Mouse (Mus musculus) layer of hippocampus, adult 11-12 months (tissue): ENCODE results near the gene Lamc3.

Source experiments
- DNase-seq: peaks from one replicate; pipeline ENCODE4 v3.0.0; 2022; ENCODE audit warnings: low spot score

Lamc3 gene

DNA sequence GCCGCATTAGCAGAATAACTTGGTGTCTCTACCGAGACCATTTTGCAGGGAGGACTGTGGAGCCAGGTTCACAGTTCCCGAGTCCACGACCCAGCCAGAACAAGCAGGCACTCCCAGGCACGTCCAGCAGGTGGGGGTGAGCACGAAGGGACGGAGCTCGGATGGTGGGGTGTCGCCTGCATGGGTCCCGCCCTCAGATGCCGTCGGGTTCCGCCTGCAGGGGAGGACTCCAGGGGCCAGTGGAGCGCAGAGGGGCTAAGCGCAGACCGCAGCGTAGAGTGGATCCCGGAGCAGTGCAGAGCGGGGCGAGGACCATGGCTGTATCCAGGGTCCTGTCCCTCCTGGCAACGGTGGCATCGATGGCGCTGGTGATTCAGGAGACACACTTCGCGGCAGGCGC is at the start of gene Lamc3:
Gene Lamc3 (plus strand): TSS at position 262 of the 400 bp plus-strand sequence.
- no peak for DNase-seq

DNA sequence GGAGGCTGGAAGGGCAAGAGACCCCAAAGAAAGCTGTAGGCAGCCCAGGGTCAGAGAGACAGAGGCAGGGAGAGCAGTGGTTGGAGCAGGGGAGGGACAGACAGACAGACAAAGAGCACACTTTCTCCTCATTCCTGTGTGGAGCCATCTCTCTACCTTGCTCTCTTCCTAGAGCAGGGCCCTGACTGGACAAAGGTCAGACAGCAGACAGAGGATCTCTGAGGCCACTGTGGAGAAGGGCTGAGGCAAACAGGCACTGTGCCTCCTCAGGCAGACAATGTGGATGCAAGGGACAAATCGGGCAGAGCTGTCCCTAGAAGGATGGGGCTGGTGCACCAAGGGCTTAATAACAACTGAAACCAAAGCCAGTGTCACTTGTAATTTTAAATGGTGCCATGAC is 48.2 kb upstream of the Lamc3 start:
- no peak for DNase-seq

DNA sequence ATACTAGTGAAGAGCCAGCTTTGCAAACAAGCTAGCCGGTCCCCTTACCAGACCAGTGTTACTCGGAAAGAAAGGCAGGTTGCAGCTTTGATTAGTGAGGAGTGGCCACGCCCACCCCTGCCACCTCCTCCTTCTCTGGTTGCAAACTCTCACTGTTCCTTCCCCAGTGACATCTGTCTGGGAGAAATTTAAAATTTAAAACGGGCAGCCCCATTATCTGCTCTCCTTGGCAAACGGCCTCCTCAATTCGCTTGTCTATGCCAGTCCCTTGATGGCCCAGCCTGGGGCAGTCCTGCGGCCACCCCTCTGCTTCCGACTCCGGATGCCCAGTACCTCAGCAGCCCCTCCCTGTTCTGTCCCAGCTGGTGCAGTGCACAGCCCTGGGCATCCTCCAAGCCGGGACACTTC is 42.4 kb upstream of the Lamc3 start:
- no peak for DNase-seq

DNA sequence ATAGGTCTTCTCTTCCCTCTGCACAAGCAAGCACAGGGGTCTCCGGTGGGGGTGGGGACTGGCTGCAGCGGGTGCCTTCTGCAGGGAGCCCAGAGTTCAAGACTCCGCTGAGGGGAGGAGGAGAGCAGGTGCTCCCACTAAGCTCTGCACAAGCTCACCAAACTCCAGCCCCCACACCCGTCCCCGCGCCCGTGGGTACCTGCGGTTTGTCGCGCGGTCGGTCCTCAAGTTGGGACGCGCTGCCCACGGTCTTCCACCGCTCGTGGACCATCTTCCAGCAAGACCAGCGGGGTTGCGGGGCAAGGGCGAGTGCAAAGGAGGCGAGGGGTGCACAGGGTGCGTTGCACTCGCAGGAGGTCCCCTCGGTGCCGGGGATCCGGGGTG is 41.6 kb upstream of the Lamc3 start:
- DNase-seq, result no peak

DNA sequence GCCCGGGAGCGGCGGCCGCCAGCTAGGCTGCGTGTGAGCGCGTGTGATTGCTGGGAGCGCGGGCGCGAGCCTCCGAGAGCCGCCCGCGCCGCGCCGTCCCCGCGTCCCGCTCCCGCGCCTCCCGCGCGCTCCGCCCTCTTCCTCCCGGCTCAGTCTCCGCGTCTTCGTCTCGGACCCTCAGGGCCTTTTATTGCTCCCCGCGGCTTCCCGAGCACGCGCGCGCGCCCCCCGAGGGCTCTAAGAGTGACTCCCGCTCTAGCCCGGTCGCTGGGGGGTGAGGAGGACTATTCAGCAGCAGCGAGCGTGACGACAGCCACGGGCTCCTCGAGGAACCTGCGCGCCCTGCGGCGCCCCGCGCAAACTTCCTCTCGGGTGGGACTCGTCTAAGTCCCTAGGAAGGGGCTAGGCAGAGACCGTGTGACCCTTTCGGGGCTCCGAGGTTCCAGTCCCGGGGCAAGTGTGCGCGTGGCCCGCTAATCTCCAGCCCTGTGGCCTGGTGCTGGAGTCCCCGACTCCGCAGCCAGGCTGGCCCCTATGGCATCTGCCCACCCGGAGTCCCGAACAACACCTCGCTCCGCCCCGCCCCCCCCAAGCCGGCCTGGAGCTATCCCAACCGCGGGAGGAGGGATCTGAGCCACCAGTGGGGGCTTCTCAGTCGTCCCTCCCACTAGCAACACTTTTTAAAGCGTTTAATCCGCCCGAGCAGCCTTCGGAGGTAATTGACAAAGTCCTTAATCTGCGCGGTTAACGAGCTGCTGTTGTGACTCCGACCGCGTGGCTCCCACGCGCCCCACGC is 41.0 kb upstream of the Lamc3 start, which contains the start of gene Fibcd1:
Gene Fibcd1 (minus strand): TSS at position 110 of the 796 bp plus-strand sequence.
- DNase-seq, result no peak

DNA sequence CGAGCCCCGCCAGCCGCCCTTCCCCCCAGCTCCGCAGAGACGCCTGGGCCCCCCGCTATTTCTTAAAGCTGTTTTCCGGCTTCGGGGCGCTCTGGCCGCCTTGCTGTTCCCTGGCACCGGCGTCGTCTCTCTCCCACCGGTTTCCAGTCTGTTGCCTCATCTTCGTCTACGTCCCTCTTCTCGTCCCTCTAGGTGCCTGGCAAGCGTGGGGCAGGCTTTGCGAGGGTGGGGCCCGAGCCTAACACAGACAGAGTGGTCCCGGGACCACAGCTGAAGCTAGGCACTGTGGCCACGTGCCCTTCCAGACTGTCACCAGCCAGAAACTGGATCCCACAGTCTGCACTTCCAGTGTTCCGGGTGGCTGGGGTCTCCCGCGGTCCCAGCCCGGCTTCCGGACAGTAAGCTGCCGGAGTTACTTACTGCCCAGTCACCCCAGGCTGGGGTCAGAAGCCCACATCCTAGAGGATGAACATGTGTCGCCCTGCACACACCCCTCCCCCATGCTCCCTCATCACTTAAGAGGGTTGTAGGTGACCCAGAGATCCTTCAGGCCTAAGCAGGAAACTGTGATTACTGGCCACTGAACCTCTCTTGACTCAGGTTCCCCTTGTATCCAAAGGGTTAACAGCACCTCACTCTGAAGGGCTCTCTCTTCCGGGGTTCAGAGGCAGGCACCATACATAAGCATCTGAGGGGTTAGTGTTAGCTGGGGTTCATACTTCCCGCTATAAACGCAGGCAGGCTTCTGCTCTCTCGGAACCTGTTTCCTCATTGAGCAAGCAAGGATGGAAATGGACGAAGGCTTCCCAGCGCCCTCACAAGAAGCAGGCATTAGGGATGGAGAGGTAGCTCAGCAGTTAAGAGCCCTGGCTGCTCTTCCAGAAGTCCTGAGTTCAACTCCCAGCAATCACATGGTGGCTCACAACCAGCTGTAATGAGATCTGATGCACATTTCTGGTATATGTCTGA is 40.1 kb upstream of the Lamc3 start:
- DNase-seq, result no peak

DNA sequence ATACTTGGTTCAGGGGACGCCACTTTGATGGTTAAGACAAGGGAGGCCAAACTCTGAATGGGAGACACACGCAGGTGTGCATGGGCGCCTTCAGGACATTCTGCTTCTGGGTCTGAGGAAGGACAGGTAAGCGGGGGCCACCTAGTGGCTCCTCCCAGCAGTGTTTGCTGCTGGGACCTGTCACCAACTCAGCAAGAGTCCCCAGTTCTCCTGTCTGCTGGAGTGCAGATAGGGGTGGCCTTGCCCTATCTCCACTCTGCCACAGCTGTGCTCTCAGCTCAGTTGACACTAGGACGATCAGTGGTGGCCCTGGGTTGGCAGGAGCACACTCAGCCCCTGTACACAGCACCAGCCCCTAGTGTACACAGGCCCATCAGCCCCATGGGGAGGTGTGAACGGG is 39.2 kb upstream of the Lamc3 start:
- DNase-seq, result no peak

DNA sequence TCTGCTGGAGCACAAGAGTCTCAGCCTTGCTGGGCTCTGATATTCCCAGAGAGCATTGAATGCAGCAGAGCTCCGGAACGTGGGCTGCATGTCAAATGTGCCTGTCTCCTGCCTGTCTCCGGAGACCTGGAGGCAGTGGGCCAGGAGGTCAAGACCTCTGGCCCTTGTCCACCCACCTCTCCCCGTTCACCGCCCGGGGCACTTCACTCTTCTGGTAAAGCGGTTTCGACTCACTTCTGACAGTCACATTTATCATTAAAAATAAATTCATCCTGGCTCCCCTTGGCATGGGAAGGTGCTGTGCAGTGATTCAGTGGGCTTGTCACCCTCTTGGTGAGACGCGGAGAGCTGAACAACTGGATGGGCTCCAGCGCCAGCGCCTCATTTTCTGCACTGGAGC is 37.0 kb upstream of the Lamc3 start:
- no peak for DNase-seq

DNA sequence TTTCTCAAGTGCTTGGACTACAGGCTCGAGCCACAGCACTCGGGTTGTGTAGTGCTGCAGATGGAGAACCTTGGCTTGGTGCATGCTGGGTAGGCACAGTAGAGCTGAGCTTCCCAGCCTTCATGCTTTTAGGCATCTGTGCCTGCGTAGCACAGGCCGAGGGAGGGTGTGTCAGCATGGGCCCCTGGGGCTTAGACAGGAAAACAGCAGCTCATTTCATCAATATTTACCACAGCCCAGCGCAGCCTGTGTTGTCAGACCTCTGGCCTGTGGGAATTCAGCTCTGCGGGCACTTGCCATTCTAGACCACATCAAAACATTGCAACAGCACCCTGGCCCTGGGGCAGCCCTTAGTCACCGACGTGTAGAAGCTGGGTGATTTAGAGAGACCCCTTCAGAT is 31.1 kb upstream of the Lamc3 start:
- DNase-seq, result no peak

DNA sequence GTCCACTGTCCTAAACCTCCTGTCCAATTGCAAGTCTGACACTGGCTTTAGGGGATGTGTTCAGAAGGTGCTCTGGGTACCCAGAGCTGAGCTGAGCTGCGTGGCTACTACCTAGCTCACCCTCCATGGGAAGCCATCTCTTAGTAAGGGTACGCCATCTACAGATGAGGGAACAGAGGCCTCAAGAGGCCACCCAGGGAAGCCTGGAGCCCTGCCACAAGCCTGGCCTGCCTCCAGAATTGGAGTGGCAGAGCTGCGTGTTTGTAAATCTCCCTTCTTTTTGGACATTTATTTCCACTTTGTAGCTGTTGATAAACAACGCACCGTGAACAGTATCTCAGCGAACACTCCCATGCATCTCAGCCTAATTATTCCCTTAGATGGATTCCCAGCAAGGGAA is 29.9 kb upstream of the Lamc3 start:
- no peak for DNase-seq

DNA sequence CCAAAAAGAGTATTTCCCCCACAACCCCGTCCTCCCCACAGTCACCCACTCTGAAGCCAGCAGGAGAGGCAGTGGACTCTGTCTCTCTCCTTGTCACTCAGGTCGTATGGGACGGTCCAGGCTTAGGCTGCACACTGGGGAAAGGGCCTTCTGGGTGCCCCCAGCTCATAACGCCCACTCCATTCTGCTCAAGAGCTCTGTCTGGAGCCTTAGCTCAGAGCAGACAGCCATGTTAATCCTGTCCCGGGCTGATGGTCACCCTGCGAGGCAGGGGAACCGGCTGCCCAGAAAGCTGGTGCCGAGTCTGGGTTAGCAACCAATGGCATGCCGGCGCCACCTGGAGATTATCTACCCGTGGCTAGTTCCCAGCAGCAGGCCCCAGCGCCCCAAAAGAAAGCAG is 28.6 kb upstream of the Lamc3 start:
- DNase-seq, result no peak

DNA sequence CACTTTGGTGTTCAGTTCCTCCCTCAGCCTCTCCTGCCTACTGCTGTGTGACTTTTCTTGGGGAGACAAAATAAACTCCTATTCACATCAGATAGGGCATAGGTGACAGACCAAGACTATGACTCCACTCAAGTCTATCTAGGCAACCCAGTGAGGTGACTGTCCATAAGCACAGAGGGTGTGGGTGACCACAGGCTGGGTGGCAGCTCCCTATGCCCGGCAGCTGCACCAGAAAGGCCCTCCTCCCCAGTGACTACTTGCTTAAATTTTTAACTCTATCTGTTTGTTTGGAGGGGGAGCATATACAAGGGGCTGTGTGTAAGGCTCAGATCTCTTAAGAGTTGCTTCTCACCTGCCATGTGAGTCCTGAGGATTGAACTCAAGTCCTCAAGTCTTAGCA is 24.2 kb upstream of the Lamc3 start:
- DNase-seq, result no peak

DNA sequence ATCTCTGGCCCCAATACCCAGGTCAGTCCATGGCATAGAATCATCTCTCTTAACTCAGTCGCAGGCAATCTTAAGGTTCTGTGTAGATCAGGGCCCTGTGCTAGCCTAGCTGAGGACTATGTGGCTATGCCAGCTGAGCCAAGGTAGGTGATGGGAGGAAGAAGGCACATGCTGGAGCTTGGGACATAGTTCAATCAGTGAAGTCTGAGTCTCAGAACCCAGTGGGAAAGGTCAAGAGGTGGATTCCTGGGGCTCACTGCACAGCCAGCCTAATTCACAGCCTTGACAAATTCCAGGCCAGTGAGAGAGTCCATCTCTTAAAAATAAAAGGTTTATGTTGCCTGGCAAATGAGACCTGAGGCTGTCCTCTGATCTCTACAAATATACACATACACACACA is 23.3 kb upstream of the Lamc3 start:
- no peak for DNase-seq

DNA sequence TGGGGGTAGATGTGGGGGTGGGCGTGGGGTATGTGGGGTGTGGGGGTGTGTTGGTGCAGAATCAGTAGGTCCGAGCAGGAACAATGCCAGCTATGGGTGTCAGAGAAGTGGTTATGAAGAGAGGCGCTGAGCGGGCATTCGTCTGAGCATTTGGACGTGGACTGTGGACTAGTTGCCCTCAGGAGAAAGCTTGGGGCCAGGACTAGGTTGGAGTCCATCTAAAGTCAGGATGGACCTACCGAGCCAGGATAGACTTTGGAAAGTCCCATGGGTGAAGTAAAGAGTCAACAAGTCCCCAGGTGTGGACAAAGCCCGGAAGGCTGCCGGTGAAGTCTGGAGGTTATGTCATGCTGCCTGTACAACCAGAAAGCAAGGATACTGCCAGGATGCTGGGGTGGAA is 22.2 kb upstream of the Lamc3 start:
- no peak for DNase-seq

DNA sequence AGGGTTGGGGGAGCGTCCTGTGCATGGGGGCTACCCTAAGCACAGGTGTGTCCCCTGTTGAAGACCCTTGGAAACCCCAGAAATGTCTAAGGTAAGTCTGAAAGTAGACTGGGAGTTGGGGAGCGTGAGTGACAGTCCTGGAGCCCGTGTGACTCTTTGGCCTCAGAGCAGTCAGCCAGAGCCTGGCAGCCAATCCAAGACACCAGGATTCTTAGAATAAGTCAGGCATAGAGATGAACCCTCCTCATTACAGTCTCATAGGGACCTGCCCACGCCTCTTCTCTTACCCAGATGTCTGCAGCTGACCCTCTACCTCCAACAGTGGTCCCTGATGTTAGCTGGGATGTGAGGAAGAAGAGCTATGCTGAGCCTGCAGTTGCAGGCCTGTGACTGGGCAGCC is 21.8 kb upstream of the Lamc3 start:
- no peak for DNase-seq

DNA sequence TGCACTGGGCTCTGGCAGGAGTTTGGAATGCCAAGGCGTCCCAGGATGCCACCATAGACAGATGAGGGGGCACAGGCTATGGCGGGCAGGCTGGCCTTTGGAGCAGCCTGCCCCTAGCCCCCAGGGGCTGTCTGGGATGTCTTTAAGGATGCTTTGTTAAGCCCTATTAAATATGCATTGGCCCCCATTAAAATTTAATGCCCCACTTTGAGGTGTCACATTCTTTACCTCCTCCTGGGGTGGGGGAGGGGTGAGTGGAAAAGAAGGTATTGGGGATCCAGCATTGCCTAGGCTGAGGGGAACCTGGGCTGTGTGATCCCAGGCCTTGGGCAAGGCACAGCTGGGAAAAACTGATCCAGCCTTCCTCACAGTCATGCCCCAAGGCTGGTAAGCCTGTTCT is 21.3 kb upstream of the Lamc3 start:
- DNase-seq, result no peak

DNA sequence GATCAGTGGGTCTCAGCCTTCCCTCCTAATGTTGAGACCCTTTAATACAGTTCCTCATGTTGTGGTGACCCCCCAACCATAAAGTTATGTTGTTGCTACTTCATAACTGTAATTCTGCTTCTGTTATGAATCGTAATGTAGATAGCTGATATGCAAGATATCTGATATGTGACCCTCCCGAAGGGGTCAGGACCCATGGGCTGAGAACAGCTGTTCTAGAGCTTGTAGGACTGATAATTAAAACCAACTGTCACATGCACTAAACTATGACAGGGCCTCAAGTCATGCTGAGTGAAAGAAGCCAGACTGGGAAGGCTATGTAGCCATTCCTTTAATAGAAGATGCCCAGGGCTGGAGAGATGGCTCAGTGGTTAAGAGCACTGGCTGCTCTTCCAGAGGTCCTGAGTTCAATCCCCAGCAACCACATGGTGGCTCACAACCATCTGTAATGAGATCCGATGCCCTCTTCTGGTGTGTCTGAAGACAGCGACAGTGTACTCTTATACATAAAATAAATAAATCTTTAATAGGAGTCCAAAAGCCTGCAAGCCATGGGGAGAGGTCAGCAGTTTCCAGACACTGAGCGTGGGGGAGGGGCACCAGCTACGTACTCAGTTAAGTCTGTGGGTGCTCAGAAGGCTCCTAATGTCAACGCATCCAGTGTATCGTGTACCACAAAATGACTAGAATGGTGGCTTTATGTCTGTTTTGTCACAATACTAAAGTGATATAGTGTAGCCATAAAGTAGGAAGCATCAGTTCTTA is 19.1 kb upstream of the Lamc3 start:
- no peak for DNase-seq

DNA sequence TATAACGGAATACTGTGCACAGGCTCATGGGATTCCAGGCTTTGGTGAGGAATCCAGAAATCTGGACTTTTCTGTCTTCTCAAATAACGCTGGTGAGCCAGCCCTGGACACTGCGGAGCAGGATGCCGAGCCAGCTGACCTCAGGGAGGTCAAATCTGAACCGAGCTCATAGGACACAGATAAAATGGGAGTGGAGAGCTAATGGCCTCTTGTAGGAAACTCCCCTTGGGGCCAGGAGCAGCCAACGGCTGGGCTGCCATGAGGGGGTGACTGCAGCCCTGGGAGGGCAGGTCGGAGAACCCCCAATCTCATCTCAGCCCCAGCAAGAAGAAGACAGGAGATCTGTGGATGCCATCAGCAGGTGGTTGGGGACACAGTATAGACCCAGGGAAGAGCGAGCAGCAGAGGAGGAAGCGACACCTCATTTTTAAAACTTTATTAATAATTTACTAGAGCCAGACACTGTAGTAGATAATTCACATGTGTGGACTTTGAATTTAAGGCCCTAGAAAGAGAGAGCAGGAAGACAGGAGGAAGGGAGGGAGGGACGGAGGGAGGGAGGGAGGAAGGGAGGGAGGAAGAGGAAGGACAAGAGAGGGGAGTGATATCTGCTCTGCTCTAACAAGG is 18.4 kb upstream of the Lamc3 start:
- no peak for DNase-seq

DNA sequence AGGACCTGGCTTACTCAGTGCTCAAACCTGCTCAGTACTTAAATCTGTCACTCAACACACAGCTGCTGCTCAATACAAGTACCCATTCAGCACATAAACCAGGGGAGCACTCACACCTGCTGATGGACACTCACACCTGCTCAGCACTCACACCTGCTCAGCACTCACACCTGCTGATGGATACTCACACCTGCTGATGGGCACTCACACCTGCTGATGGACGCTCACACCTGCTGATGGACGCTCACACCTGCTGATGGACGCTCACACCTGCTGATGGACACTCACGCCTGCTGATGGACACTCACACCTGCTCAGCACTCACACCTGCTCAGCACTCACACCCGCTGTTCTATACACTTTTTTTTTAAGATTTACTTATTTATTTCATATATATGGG is 17.4 kb upstream of the Lamc3 start:
- DNase-seq, result no peak

DNA sequence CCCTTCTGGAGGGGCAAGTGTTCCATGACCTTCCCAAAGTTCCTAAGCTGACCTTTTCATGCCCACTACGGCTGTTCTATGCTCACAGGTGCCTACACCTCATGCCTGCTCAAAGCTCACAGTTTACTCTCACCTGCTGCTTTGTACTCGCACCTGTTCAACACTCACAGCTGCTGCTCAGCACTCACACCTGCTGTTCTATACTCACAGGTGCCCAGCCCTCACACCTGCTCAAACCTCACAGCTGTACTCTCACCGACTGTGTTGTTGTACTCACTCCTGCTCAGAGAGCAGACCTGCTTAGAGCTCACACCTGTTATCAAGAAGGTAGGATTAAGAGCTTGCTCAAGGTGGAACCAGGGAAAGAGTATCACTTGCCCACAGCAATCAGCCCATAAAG is 16.4 kb upstream of the Lamc3 start:
- no peak for DNase-seq

DNA sequence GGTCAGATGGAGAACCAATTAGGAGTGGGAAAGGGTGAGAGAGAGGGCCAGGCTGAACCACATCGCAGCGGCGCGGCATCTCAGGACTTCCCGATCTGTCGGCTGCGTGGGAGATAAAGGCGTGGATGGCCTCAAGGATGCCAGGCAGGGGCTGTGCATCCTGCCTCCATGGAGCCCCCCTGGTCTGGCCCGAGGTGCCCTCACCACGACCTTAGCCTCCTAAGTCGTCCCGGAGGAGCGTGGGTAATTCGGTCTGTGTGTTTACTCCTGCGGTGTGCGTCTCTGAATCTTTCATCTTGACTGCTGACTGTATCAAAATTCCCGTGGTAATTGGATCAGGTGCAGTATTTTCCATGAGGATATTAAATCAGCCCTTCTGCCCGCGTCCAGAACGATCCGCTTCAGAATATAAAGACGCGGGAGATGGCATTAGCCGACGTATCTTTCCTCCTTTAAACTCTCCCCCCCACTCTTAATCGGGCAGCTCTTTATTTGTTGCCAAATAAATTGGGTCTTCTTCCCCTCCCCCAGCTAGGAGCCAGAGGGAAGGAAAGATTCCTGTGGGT is 12.7 kb upstream of the Lamc3 start:
- no peak for DNase-seq

DNA sequence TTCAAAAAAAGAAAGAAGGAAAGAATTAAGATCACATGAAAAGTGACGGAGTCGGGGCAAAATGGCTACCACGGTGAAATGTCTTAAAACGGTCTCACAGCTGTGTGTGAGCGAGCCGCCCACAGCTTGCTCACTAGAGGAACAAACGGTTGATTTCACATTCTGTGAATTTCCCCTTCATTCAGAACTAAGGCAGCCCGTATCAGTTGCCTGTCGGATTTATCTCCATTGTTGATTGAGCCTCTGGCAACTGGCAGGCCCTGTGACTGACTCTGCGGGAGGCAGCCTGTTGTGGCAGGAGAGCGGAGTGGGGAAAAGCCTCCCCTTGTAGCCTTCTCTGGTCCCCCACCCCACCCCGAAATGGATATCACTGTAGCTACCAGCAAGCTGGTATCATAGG is 10.6 kb upstream of the Lamc3 start:
- DNase-seq, result peak; percentile 21
